Mouse (Mus musculus): ENCODE measurements around the gene Glul.

DNA sequence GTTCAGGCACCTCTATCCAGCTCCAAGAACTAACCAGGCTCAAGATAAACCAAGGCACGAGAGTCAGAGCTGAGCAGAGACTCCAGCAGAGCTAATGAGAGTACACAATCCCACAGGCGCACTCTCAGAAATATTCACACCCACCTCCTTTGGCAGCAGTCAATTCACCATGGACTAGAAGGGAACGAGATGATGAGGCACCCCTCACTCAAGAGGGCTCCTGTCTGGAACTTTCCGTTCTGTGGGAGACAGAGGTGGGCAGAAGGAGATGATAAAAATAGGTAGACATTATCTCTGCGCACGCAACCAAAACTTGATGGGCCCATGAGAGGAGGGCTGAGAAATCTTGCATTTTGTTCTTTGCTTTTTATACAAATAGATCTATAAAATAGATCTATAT, 25.7 kb upstream of the Glul start, which contains the start of gene Teddm1b:
- TF ChIP-seq CTCF (IDR thresholded peaks at IDR 0.05; ENCODE audit: extremely low read depth, insufficient read depth, low read length) (no peak), POLR2A (IDR thresholded peaks at IDR 0.05; ENCODE audit: extremely low read depth, insufficient read depth, low read length) (no peak)
